Mouse (Mus musculus) limb, embryonic 15.5 days (tissue): ENCODE data around the gene Ankrd26. TPM values are rescaled to one million over a fixed set of nuclear protein-coding genes. Genes with fewer than 3 reads are reported as not detected.

Experiments
- ATAC-seq: fragments of 200-750 bp; cut with Nextera tagmentation; 2 replicates; pipeline ENCODE4 v1.8.0; 2017; ENCODE audit warnings: low read depth, moderate TSS enrichment; ENCODE audit not compliant: insufficient number of reproducible peaks, low FRiP score, low TSS enrichment
- H3K27ac ChIP-seq: fragments of 300-500 bp; sonication (generic); 2 replicates; pipeline ENCODE4 v1.5.1; 2015; ENCODE audit warnings: moderate library complexity, mild to moderate bottlenecking, inconsistent platforms
- H3K27me3 ChIP-seq: fragments of 300-500 bp; sonication (generic); 2 replicates; pipeline ENCODE4 v1.6.1; 2015; ENCODE audit warnings: inconsistent platforms
- H3K36me3 ChIP-seq: fragments of 300-500 bp; sonication (generic); 2 replicates; pipeline ENCODE4 v1.6.1; 2015; ENCODE audit warnings: inconsistent platforms
- H3K4me1 ChIP-seq: fragments of 300-500 bp; sonication (generic); 2 replicates; pipeline ENCODE4 v1.6.1; 2015; ENCODE audit warnings: inconsistent platforms
- H3K4me2 ChIP-seq: fragments of 300-500 bp; sonication (generic); 2 replicates; pipeline ENCODE4 v1.6.1; 2015; ENCODE audit warnings: mild to moderate bottlenecking, inconsistent platforms
- H3K4me3 ChIP-seq: fragments of 300-500 bp; sonication (generic); 2 replicates; pipeline ENCODE4 v1.5.1; 2015; ENCODE audit warnings: mild to moderate bottlenecking, inconsistent platforms
- H3K9ac ChIP-seq: fragments of 300-500 bp; sonication (generic); 2 replicates; pipeline ENCODE4 v1.6.1; 2015; ENCODE audit warnings: inconsistent platforms
- H3K9me3 ChIP-seq: fragments of 300-500 bp; sonication (generic); 2 replicates; pipeline ENCODE4 v1.6.1; 2016; ENCODE audit warnings: inconsistent platforms
- WGBS: fragments of 180-500 bp; shearing (Covaris S2); methylation state at CpG from one replicate; pipeline ENCODE4 v1.1.7; 2015; 5-methylcytosine and 5-hydroxymethylcytosine counted together
- polyA plus RNA-seq: library from polyadenylated mRNA; unstranded; fragments of >200 nt; fragmentation: Nextera tagmentation; extraction: Ambion mirVana; gene quantifications from 2 replicates; pipeline ENCODE4 v1.2.1, GENCODE M21; 2015

The Ankrd26 gene
- polyA plus RNA-seq, 1 experiment from 2014 or later: 12.6 TPM

DNA sequence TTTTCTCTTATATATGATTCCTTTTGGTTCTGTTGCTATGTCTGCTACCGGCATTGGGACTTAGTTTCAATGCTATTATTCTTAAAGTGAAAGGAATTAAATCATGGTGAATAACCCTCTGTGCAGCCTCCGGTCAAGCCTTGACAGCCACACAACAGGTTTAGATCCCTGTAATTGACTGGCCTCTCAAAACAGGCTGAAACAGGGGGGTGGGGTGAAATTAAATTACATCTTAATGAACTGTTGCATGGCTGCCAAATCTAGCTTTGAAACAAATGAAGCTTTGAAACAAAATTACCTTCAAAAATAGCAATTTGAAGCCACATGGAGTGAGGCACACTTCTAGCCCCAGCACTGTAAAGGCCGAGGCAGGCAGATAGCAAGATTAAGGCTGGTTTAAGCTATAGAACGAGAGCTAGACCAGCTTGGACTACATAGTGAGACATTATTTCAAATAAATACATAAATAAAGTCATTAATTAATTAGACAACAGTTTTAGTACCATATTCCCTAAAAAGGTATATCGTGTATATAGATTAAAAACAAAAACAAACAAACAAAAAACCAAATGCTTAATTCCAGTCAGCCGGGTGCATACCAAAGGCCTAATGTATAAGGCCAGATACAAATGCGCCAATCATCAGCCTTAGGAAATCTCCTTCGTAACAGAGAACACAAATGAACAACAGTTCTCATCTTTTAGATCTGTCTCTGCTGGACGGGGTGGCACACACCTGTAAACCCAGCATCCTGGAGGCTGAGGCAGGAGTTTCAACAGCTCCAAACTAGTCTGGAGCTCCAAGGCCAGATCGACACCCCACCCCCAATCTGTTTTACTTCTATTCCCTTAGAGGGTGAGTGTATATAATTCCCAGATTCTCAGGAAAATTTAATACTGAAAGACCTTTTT, 83.9 kb downstream of the Ankrd26 start:
- ATAC-seq: no peak
- Histone ChIP-seq H3K4me2 (peak overlapping the region; percentile 50), H3K36me3 (peaks cover 15% of the 10 kb centered on the region), H3K27me3 (no peaks in the 10 kb centered on the region), H3K9me3 (no peaks in the 10 kb centered on the region), H3K4me3 (peak overlapping the region; percentile 66), H3K4me1 (peaks cover 9% of the 10 kb centered on the region; the same call in 1 of the 2 replicates), H3K9ac (peak overlapping the region; percentile 75), H3K27ac (peak overlapping the region; percentile 94)
- 19% methylated on average over 10 of the region's 10 CpGs for WGBS

DNA sequence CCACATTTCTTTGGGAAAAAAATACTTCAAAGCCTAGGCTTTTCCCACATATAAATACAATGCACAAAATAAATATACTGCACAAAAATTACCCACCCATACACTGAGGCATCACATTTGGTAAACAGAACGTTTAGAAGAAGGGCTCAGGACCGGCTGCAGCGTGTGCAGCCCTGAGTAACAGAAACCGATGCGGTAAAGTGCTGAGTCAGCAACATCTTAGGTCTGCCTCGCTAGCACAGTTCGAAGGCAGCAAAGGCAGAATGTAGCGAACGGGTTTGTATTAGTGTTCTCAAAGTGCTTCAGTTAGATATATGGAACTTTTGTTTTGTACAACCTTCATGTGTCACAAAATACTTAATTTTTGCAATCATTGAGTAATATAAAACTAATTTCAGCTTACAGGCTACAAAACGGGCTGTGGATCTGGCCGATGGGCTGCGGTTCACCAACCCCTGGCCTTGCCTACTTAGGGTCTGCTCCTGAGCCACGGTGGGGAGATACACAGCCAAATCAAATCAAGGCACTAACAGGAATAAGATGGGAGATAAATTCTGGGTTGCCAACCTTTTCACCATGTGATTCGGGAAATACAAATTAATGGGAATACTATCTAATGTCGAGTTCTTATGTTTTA, 99.8 kb downstream of the Ankrd26 start:
- no peak overlapping the region for H3K9ac ChIP-seq
- H3K9me3 ChIP-seq: no peaks in the 10 kb centered on the region
- H3K27me3 ChIP-seq: no peaks in the 10 kb centered on the region
- no peak for ATAC-seq
- H3K4me1 ChIP-seq: no peaks in the 10 kb centered on the region
- no peak overlapping the region for H3K27ac ChIP-seq
- H3K4me2 ChIP-seq: no peak overlapping the region
- no peak overlapping the region for H3K4me3 ChIP-seq
- 86% methylated on average over 15 of the region's 15 CpGs for WGBS
- peaks cover 47% of the 10 kb centered on the region for H3K36me3 ChIP-seq

DNA sequence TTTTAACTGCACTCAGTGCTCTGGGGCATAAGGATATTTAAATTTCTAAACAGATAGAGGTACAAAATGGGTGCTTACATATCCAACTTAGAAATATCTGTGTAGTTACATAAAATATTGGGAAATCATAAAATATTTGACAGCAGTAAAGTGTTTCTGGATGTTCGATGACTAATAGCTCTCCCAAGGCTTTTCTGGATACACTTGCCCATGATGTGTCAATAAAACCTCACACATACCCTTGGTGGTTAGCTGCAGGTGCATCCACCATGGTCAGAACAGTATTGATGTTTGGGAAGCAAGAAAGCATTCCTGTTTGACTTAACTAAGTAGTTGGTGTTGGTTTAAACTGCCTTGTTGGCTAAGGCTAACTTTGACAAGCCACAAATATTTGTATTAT, 104.3 kb downstream of the Ankrd26 start:
- 81% methylated on average over 1 of the region's 1 CpGs for WGBS
- H3K27me3 ChIP-seq: no peaks in the 10 kb centered on the region
- H3K27ac ChIP-seq: no peak overlapping the region
- H3K36me3 ChIP-seq: peaks cover 12% of the 10 kb centered on the region
- no peak overlapping the region for H3K9ac ChIP-seq
- H3K9me3 ChIP-seq: no peaks in the 10 kb centered on the region
- peaks cover 16% of the 10 kb centered on the region for H3K4me1 ChIP-seq
- no peak overlapping the region for H3K4me3 ChIP-seq
- no peak overlapping the region for H3K4me2 ChIP-seq
- no peak for ATAC-seq

DNA sequence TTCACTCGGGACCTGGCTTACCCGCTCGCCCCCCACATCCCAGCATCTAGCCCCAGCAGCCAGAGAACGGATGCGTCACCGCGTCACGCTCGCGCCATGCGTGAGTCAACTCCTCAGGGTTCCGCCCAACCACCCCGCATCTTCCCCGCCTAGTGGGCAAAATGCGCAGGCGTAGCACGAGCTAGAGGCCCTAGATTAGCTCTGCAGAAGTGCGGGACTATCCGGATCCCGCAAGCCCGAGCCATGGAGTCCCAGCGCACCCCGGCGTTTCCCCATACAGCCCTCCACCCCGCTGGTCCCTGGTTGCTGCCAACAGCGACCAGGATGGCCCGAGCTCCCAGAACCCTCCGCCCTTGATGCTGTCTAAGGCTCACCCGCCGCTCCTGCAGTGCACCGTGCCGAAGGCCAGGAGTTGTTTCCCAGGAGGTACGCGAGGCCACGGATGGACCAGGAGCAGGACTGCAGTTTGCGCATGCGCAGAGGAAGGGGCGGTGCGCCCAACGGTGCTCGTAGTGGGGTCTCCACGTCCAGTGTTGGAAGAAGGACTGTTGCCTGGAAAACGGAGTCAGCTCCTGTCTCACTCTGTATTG, 106.9 kb downstream of the Ankrd26 start, which contains the start of gene Zfp248:
Gene Zfp248, minus strand, starts transcription at position 487 of the 590 bp plus-strand sequence.
- peak; percentile 90 for ATAC-seq
- Histone ChIP-seq H3K27me3 (no peaks in the 10 kb centered on the region), H3K4me2 (peak within 1 kb of the TSS; percentile 69), H3K36me3 (no peaks in the 10 kb centered on the region; the same call in 1 of the 2 replicates), H3K9ac (peak within 1 kb of the TSS; percentile 95), H3K4me1 (peaks cover 16% of the 10 kb centered on the region), H3K27ac (peak within 1 kb of the TSS; percentile 97), H3K9me3 (no peaks in the 10 kb centered on the region), H3K4me3 (peak within 1 kb of the TSS; percentile 79)
- under 1% methylated on average over 43 of the region's 43 CpGs for WGBS

DNA sequence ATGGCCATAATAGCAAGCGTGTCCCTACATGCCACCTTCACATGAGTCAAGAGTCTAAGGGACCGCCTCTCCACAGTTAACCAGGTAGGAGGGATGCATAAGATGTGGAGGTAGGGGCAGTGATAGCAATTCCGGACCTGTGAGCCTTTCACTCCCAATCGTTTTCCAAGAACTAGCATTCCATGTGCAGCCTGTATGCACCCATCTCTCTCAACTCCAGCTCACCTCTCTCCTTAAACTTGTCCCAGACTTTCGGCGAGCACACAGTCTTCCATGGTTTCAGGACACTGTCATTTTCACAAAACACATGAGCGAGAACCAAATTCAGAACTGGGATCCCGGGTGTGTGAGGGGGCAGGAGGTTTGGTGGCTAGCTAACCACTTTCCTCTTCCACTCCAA, 107.6 kb downstream of the Ankrd26 start:
- no peaks in the 10 kb centered on the region for H3K27me3 ChIP-seq
- 23% methylated on average over 8 of the region's 8 CpGs for WGBS
- peak overlapping the region; percentile 69 for H3K4me2 ChIP-seq
- H3K27ac ChIP-seq: peak overlapping the region; percentile 97; the same call in 1 of the 2 replicates
- H3K36me3 ChIP-seq: no peaks in the 10 kb centered on the region; the same call in 1 of the 2 replicates
- no peaks in the 10 kb centered on the region for H3K9me3 ChIP-seq
- H3K4me1 ChIP-seq: peaks cover 16% of the 10 kb centered on the region
- peak overlapping the region; percentile 95 for H3K9ac ChIP-seq
- peak overlapping the region; percentile 79 for H3K4me3 ChIP-seq
- ATAC-seq: no peak

Other genes with a start within 250 kb of the Ankrd26 start
- gene Bms1, start 142.8 kb downstream of the Ankrd26 start, polyA plus RNA-seq: 32.3 and 33.9 TPM in 2 replicates
- gene Zfp248, start 106.7 kb downstream of the Ankrd26 start, polyA plus RNA-seq: 8.2 and 9.3 TPM in 2 replicates
- gene Zfp9, start 82.9 kb downstream of the Ankrd26 start, polyA plus RNA-seq: 17.1 and 19.2 TPM in 2 replicates